Mouse (Mus musculus) ovary, postnatal 36 days (tissue): ENCODE results near the gene Bpifb6.

Source experiments
- DNase-seq: peaks from one replicate; pipeline ENCODE4 v3.0.0; 2022; ENCODE audit warnings: low spot score, mixed read lengths

The Bpifb6 gene

DNA sequence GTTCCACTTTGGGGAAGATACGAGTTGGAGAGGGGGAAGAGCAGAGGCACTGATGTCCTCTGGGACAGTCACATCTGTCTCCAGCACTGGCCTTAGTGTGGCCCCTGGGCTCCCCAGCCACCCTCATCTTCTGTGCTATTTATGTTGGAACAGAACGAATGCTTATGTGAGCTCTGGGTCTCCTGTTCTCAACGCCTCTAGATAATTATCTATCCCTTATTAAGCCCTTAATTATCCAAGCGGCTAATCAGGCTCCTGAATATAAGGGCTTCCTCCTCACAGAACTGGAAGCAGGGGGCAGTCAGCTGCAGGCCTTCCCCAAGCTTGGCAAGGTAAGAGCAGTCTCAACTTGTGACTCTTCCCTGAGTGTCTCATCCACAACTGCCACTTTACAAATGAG lies at the start of gene Bpifb6:
Gene Bpifb6, plus strand, starts transcription at position 301 of the 400 bp plus-strand sequence.
- DNase-seq, result no peak

DNA sequence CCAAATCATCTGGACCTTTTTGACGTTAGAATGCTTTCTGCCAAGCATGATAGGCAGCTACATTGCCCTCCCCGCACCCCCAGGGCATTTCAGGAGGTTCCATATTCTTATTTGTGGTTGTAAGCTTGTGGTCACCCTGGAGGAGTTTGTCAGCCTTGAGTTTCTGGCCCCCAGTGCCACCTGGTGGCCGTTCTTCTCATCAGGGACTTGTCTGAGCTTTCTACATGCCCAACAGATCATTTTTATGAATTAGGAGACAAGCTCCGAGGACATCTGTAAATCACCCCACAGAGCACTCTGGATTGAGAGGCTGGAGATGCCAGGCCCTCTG lies 49.2 kb upstream of the Bpifb6 start:
- peak; percentile 46 for DNase-seq

GRCm38 (mm10) chr2:153853544-153853943 lies 46.6 kb upstream of the Bpifb6 start:
- DNase-seq, result no peak

- no peak for DNase-seq
These were observed 40.6 kb upstream of the Bpifb6 start for GRCm38 (mm10) chr2:153859581-153859980.

- no peak for DNase-seq
These were observed 39.9 kb upstream of the Bpifb6 start for GRCm38 (mm10) chr2:153860315-153860714.

GRCm38 (mm10) chr2:153860715-153861114 lies 39.5 kb upstream of the Bpifb6 start:
- no peak for DNase-seq

DNA sequence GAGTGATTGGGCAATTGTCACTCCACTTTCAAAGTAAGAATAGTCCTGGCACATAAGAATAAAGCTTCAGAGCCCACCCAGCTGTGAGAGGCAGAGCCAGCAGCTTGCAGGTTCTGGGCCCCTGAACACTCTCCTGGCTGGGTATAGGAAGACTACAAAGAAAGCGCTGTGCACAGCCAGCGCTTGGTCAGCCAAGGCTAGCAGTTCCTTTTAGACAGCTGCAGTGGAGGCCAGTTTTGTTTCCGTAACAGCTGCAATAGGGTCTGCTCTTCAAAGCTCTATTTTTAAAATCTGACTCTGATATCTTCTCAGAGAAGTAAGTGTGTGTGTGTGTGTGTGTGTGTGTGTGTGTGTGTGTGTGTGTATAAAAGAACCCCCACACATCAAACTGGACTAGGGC lies 38.2 kb upstream of the Bpifb6 start:
- no peak for DNase-seq

- no peak for DNase-seq
These were observed 29.2 kb upstream of the Bpifb6 start, which contains the start of gene Sun5 for GRCm38 (mm10) chr2:153870984-153871383. Gene Sun5, minus strand, starts transcription at chr2:153871084.

DNA sequence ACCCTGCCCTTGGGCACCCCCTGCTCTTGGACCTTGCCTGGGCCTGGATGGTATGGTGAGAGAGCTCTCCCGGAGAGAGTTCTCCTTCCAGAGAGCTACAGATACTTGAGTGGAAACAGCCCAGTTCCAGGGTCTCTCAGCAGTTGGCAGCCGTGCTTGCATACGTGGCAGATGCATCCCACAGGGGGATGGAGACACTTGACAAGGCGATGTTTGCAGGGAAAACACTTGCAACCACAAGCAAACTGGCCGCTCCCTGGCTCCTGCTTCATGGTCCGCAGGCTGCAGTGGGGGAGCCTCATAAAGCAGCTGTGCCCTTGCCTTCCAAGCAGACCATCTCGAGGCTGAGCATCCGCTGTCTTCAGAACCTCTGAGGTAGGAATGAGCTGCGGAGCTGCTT lies 25.4 kb upstream of the Bpifb6 start, which contains the start of gene Bpifb2:
Gene Bpifb2, plus strand, starts transcription at position 301 of the 400 bp plus-strand sequence.
- no peak for DNase-seq

DNA sequence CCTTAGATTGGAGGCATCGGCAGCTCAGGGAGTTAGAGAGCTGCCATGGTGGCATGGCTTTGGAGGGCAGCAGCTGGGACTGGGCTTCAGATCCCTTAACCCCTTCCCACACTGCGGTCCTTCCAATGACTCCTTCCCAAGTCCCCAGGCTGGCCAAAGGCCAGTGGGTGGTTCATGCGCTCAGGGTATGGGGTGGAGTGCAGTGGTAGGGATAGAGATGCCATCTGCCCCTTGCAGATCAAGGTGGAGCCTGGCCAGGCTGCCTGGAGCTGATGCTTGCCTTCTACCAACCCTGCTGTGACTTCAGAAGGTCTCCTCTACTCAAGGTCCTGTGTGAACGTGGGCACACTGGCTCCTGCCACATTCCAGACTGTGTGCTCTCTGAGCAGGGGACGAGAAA lies 1.1 kb upstream of the Bpifb6 start:
- DNase-seq, result no peak

DNA sequence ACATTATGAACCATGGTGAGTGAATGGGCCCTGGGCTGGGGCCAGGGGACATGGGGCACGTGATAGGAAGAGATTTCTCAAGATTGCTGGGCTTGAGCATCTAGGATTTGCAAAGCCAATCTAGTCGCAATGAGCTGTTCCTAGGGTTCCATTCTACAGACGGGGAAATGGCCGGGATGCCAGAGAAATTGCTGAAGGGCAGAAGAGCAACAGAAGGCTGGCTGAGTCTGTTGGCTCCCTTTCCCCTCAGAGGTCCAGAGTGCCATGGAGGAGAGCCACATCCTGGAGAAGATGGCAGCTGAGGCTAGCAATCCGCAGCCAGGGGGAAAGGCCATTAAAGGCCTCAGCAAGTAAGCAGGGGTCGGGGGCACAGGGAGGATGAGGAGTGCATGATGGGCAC lies 2.5 kb downstream of the Bpifb6 start:
- no peak for DNase-seq

DNA sequence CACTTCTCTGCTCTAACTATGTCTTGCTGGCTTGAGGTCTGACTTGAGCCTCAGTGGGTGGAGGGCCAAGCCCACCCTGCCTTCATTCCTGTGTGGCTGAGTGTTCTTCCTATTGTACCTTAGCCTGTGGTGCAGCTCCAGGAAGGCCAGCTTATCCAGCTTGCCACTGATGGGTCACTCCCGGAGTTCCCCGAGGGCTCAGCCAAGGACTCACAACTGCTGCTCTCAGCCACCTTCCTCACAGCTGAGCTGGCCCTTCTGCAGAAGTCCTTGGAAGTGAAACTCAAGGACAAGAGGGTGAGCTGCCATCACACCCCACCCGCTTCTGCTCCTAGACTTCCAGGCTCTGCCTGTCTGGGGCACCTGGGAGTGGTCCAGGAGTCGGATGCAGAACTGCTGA lies 6.4 kb downstream of the Bpifb6 start:
- DNase-seq, result peak; percentile 9

GRCm38 (mm10) chr2:153914151-153914550 lies 14.0 kb downstream of the Bpifb6 start:
- peak; percentile 43 for DNase-seq

GRCm38 (mm10) chr2:153917930-153918329 lies 17.7 kb downstream of the Bpifb6 start, which contains the start of gene Bpifb3:
Gene Bpifb3, plus strand, starts transcription at chr2:153918230.
- no peak for DNase-seq

DNA sequence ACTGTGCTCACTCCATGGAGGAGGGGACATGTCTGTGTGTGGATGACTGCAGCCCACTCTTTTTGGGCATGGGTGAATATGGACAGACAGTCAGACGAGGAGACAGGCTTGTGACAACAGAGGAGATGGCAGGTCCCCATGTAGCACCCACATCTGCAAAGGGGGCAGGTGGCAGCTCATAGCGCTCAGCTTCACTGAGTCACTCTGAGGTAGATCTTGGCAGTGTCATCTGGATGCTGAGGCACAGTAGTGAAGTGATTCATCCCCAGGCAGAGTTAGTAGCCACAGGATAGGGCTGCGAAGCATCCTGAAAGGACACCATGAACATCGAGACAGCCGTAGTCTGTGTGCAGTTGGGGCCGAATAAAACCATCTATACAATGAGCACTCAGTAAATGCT lies 21.1 kb downstream of the Bpifb6 start:
- DNase-seq, result no peak

DNA sequence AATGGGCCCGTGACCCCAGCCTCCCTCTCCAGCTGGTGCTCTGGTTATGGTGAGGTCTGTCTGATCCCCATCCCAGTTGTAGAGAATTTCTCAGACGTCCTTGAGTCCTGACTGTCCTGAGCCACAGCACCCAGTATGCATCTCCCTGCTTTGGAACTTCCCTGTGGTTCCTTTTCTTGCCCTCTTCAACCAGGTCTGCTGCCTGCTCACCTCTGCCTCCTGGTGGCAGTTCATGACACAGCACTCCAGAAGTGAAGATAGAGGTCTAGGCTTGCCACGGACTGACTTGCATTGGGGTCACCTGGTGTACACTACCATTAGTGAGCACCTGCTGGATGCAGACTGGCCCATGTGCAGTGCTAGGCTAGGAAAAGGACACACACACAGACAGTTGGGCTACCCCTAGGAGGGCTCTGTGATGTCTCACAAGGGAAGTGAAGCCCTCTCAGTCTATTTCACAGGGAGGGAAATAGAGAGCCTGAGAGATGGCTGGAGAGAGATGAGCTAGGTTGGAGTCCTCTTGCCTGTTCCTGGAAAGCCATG lies 29.8 kb downstream of the Bpifb6 start:
- DNase-seq, result peak; percentile 65

GRCm38 (mm10) chr2:153931125-153931524 lies 30.9 kb downstream of the Bpifb6 start:
- DNase-seq, result no peak

DNA sequence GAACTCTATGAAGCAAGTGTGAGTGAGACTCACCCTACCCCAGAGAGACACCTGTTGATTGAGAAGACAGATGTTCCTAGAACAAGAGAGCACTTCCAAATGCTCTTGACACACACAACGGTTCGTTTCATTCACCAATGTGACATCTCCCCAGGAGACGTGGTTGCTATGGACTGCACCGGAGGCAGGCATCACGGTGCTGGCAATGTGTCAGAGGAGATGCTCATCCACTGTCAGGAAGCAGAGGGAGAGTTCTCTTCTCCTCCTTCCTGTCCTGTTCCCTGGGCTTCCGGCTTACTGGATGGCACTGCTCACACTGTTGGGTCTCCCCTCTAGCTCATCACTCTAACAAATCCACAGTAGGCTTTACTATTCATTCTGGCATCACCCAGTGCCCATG lies 33.1 kb downstream of the Bpifb6 start:
- DNase-seq, result no peak

- no peak for DNase-seq
These were observed 35.2 kb downstream of the Bpifb6 start for GRCm38 (mm10) chr2:153935348-153935747.

GRCm38 (mm10) chr2:153937843-153938242 lies 37.7 kb downstream of the Bpifb6 start, which contains the start of gene Bpifb4:
Gene Bpifb4, plus strand, starts transcription at chr2:153938212.
- no peak for DNase-seq

DNA sequence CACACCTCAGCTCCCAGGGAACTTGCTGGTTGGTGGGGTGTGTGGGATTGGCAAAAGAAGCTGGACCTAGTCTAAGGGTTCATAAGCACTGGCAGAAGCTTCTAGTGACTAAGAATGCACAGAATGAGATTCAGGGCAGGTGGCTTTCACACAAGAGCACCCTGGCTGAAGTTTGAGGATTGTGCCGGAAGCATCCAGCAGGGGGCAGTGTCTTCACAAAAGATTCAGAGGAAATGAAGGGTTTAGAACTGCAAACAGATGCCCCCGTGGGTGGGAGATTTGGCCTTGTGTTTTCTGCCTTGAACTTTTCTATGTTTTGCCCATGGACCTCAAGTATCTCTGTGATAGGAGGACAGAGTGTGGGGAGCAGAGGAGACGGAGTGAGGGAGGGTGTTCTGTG lies 43.3 kb downstream of the Bpifb6 start:
- DNase-seq, result peak; percentile 72

DNA sequence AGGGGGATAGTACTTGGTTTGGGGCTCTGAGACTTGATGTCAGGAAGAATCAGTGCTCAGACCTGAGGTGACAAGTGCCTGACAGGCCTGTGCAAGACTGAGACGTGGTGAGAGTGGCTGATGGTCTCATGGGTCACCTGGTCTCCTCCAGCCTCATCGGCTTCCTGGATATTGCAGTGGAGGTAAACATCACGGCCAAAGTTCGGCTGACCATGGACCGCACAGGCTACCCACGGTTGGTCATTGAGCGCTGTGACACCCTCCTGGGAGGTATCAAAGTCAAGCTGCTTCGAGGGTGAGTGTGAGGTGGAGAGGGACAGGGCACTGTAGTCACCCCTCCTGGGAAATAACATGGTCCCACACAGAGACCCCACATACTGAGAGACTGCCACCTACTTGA lies 44.4 kb downstream of the Bpifb6 start:
- no peak for DNase-seq

DNA sequence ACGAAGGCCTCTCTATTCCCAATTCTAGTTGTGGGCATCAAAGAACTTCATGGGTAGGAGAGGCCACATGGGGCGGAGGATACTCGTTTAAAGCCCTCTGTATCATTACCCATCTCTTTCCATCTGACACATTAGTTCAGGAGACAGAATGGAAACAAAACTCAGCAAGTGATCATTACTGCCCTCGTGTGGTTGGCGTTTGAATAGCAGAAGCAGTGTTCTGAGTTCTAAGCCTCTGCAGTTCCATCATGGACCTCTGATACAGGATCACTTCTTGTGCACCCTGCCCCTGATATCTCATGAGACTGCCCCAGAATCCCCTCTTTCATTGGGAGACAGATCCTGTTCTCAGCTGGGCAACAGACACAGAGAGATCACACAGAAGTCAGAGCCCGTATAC lies 52.7 kb downstream of the Bpifb6 start:
- DNase-seq, result peak; percentile 58

GRCm38 (mm10) chr2:153953836-153954235 lies 53.6 kb downstream of the Bpifb6 start:
- peak; percentile 52 for DNase-seq
